Mouse (Mus musculus): Measurements from ENCODE around the gene Olfr877. TPM values are rescaled to one million over a fixed set of nuclear protein-coding genes. Genes with fewer than 3 reads are reported as not detected.

The Olfr877 gene
- polyA plus RNA-seq (2015; fragmentation: Nextera tagmentation; extraction: Ambion mirVana), result not detected in 2 replicates

- ATAC-seq (ENCODE audit: low FRiP score), result no peak
- H3K4me3 ChIP-seq, result no peak within 1 kb of the TSS
- H3K27ac ChIP-seq, result no peak within 1 kb of the TSS
Measured at GRCm38 (mm10) chr9:37853969-37854368, at the start of gene Olfr877. Gene Olfr877, plus strand, starts transcription at chr9:37854269.

GRCm38 (mm10) chr9:37807235-37807634 is 46.8 kb upstream of the Olfr877 start:
- no peaks in the 10 kb centered on the region for H3K9me3 ChIP-seq
- H3K36me3 ChIP-seq, result no peaks in the 10 kb centered on the region
- H3K9ac ChIP-seq, result no peak overlapping the region
- no peak for ATAC-seq (ENCODE audit: low FRiP score)
- no peaks in the 10 kb centered on the region for H3K4me1 ChIP-seq (replicated peaks)
- H3K4me3 ChIP-seq, result no peak overlapping the region
- no peak overlapping the region for H3K27ac ChIP-seq
- no peaks in the 10 kb centered on the region for H3K27me3 ChIP-seq
- H3K4me2 ChIP-seq, result no peak overlapping the region

More at GRCm38 (mm10) chr9:37853969-37854368, at the start of gene Olfr877:
- Histone ChIP-seq H3K36me3 (no peaks in the 10 kb centered on the region), H3K4me1 (replicated peaks) (no peaks in the 10 kb centered on the region), H3K27me3 (no peaks in the 10 kb centered on the region), H3K9ac (no peak within 1 kb of the TSS), H3K9me3 (no peaks in the 10 kb centered on the region), H3K4me2 (no peak within 1 kb of the TSS)
- 79% methylated on average over 4 of the region's 4 CpGs for WGBS

- no peak for ATAC-seq (ENCODE audit: low FRiP score)
- WGBS, result 97% methylated on average over 3 of the region's 3 CpGs
- no peak overlapping the region for H3K4me3 ChIP-seq
Measured at GRCm38 (mm10) chr9:37808456-37808855, 45.6 kb upstream of the Olfr877 start.

GRCm38 (mm10) chr9:37808976-37809375 is 45.1 kb upstream of the Olfr877 start:
- H3K27me3 ChIP-seq, result no peaks in the 10 kb centered on the region
- no peaks in the 10 kb centered on the region for H3K9me3 ChIP-seq
- no peak overlapping the region for H3K27ac ChIP-seq
- no peaks in the 10 kb centered on the region for H3K4me1 ChIP-seq (replicated peaks)
- no peaks in the 10 kb centered on the region for H3K36me3 ChIP-seq
- WGBS, result 84% methylated on average over 2 of the region's 2 CpGs
- no peak for ATAC-seq (ENCODE audit: low FRiP score)
- no peak overlapping the region for H3K4me2 ChIP-seq
- H3K9ac ChIP-seq, result no peak overlapping the region
- H3K4me3 ChIP-seq, result no peak overlapping the region

More at GRCm38 (mm10) chr9:37808456-37808855, 45.6 kb upstream of the Olfr877 start:
- Histone ChIP-seq H3K36me3 (no peaks in the 10 kb centered on the region), H3K9ac (no peak overlapping the region), H3K4me2 (no peak overlapping the region), H3K4me1 (replicated peaks) (no peaks in the 10 kb centered on the region), H3K9me3 (no peaks in the 10 kb centered on the region), H3K27me3 (no peaks in the 10 kb centered on the region), H3K27ac (no peak overlapping the region)

- Histone ChIP-seq H3K36me3 (no peaks in the 10 kb centered on the region), H3K27ac (no peak overlapping the region), H3K4me1 (replicated peaks) (no peaks in the 10 kb centered on the region), H3K4me2 (no peak overlapping the region), H3K4me3 (no peak overlapping the region), H3K27me3 (no peaks in the 10 kb centered on the region), H3K9ac (no peak overlapping the region), H3K9me3 (no peaks in the 10 kb centered on the region)
- no peak for ATAC-seq (ENCODE audit: low FRiP score)
- whole genome bisulfite sequencing, result 51% methylated on average over 3 of the region's 3 CpGs
Measured at GRCm38 (mm10) chr9:37814696-37815095, 39.4 kb upstream of the Olfr877 start.

- no peak overlapping the region for H3K4me3 ChIP-seq
- ATAC-seq (ENCODE audit: low FRiP score), result no peak
- no peak overlapping the region for H3K4me2 ChIP-seq
- H3K9ac ChIP-seq, result no peak overlapping the region
- no peaks in the 10 kb centered on the region for H3K9me3 ChIP-seq
- no peaks in the 10 kb centered on the region for H3K27me3 ChIP-seq
- no peak overlapping the region for H3K27ac ChIP-seq
- no peaks in the 10 kb centered on the region for H3K36me3 ChIP-seq
- no peaks in the 10 kb centered on the region for H3K4me1 ChIP-seq (replicated peaks)
Measured at GRCm38 (mm10) chr9:37829881-37830280, 24.2 kb upstream of the Olfr877 start.

- WGBS, result 92% methylated on average over 1 of the region's 1 CpGs
- H3K4me2 ChIP-seq, result no peak overlapping the region
Measured at GRCm38 (mm10) chr9:37833341-37833740, 20.7 kb upstream of the Olfr877 start.

GRCm38 (mm10) chr9:37849267-37849666 is 4.8 kb upstream of the Olfr877 start:
- Histone ChIP-seq H3K9me3 (no peaks in the 10 kb centered on the region), H3K27ac (no peak overlapping the region), H3K4me3 (no peak overlapping the region), H3K9ac (no peak overlapping the region), H3K36me3 (no peaks in the 10 kb centered on the region), H3K4me1 (replicated peaks) (no peaks in the 10 kb centered on the region), H3K4me2 (no peak overlapping the region), H3K27me3 (no peaks in the 10 kb centered on the region)
- no peak for ATAC-seq (ENCODE audit: low FRiP score)
- 94% methylated on average over 2 of the region's 2 CpGs for WGBS

More at GRCm38 (mm10) chr9:37833341-37833740, 20.7 kb upstream of the Olfr877 start:
- Histone ChIP-seq H3K9ac (no peak overlapping the region), H3K9me3 (no peaks in the 10 kb centered on the region), H3K4me1 (replicated peaks) (no peaks in the 10 kb centered on the region), H3K27ac (no peak overlapping the region), H3K27me3 (no peaks in the 10 kb centered on the region), H3K4me3 (no peak overlapping the region), H3K36me3 (no peaks in the 10 kb centered on the region)
- ATAC-seq (ENCODE audit: low FRiP score), result no peak

GRCm38 (mm10) chr9:37863325-37863724 is 9.3 kb downstream of the Olfr877 start:
- no peaks in the 10 kb centered on the region for H3K9me3 ChIP-seq
- H3K27me3 ChIP-seq, result no peaks in the 10 kb centered on the region
- H3K36me3 ChIP-seq, result no peaks in the 10 kb centered on the region
- no peak overlapping the region for H3K4me3 ChIP-seq
- H3K4me2 ChIP-seq, result no peak overlapping the region
- no peak overlapping the region for H3K27ac ChIP-seq
- 79% methylated on average over 1 of the region's 1 CpGs for WGBS
- no peak overlapping the region for H3K9ac ChIP-seq
- H3K4me1 ChIP-seq (replicated peaks), result no peaks in the 10 kb centered on the region
- ATAC-seq (ENCODE audit: low FRiP score), result no peak

- Histone ChIP-seq H3K9me3 (no peaks in the 10 kb centered on the region), H3K4me2 (no peak overlapping the region), H3K36me3 (no peaks in the 10 kb centered on the region), H3K4me3 (no peak overlapping the region), H3K27ac (no peak overlapping the region), H3K4me1 (replicated peaks) (no peaks in the 10 kb centered on the region), H3K9ac (no peak overlapping the region), H3K27me3 (no peaks in the 10 kb centered on the region)
- WGBS, result 78% methylated on average over 1 of the region's 1 CpGs
- no peak for ATAC-seq (ENCODE audit: low FRiP score)
Measured at GRCm38 (mm10) chr9:37870246-37870645, 16.2 kb downstream of the Olfr877 start.

- H3K9me3 ChIP-seq, result no peaks in the 10 kb centered on the region
- no peak overlapping the region for H3K4me3 ChIP-seq
- H3K27ac ChIP-seq, result no peak overlapping the region
- no peak overlapping the region for H3K4me2 ChIP-seq
- no peak for ATAC-seq (ENCODE audit: low FRiP score)
- WGBS, result 92% methylated on average over 1 of the region's 1 CpGs
- no peak overlapping the region for H3K9ac ChIP-seq
- H3K27me3 ChIP-seq, result no peaks in the 10 kb centered on the region
- no peaks in the 10 kb centered on the region for H3K36me3 ChIP-seq
- H3K4me1 ChIP-seq (replicated peaks), result no peaks in the 10 kb centered on the region
Measured at GRCm38 (mm10) chr9:37871097-37871496, 17.0 kb downstream of the Olfr877 start.

- Histone ChIP-seq H3K4me1 (replicated peaks) (no peaks in the 10 kb centered on the region), H3K27ac (no peak overlapping the region), H3K9me3 (no peaks in the 10 kb centered on the region), H3K36me3 (no peaks in the 10 kb centered on the region), H3K4me3 (no peak overlapping the region), H3K4me2 (no peak overlapping the region), H3K27me3 (no peaks in the 10 kb centered on the region), H3K9ac (no peak overlapping the region)
- no peak for ATAC-seq (ENCODE audit: low FRiP score)
- WGBS, result 63% methylated on average over 1 of the region's 1 CpGs
Measured at GRCm38 (mm10) chr9:37871536-37871935, 17.5 kb downstream of the Olfr877 start.

GRCm38 (mm10) chr9:37890960-37891359 is 36.9 kb downstream of the Olfr877 start:
- no peak overlapping the region for H3K9ac ChIP-seq
- no peak for ATAC-seq (ENCODE audit: low FRiP score)
- no peak overlapping the region for H3K4me2 ChIP-seq
- H3K9me3 ChIP-seq, result no peaks in the 10 kb centered on the region
- no peaks in the 10 kb centered on the region for H3K36me3 ChIP-seq
- no peak overlapping the region for H3K27ac ChIP-seq
- 30% methylated on average over 2 of the region's 2 CpGs for WGBS
- no peaks in the 10 kb centered on the region for H3K27me3 ChIP-seq
- H3K4me3 ChIP-seq, result no peak overlapping the region
- no peaks in the 10 kb centered on the region for H3K4me1 ChIP-seq (replicated peaks)
